Mouse (Mus musculus): Measurements from ENCODE around the gene Syne4.

DNA sequence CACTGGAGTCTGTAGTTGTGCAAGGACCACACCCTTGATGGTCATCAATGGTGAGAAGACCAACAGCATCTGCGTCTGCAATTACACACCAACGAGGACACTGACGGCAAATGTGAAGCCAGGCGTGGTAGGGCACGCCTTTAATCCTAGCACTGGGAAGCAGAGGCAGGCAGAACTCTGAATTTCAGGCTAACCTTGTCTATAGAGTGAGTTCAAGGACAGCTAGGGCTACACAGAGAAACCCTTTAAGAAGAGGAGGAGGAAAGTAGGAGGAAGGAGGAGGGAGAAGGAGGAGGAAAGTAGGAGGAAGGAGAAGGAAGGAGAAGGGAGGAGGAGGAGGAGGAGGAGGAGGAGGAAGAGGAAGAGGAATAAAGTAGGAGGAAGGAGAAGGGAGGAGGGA lies 49.1 kb upstream of the Syne4 start:
- TF ChIP-seq CTCF (IDR thresholded peaks at IDR 0.05; ENCODE audit: low read depth, low read length) = no peak
- no peak for TF ChIP-seq POLR2A (IDR thresholded peaks at IDR 0.05; ENCODE audit: borderline replicate concordance, low read depth, low read length)
